Mouse (Mus musculus): ENCODE measurements around the gene Atmin. TPM values are rescaled to one million over a fixed set of nuclear protein-coding genes. Genes with fewer than 3 reads are reported as not detected.

The Atmin gene
- 10 to 100 TPM; 14.3 to 15.4 TPM for total RNA-seq (2021)
- long read RNA-seq, experiment 1, full-length matches to known transcripts, result 5 of 12 reads
- long read RNA-seq, experiment 1, partial matches to known transcripts, result 0 of 12 reads
- long read RNA-seq, experiment 1, other reads (novel, unspliced or antisense), result 7 of 12 reads
- long read RNA-seq, experiment 2, full-length matches to known transcripts, result 14 of 21 reads
- long read RNA-seq, experiment 2, partial matches to known transcripts, result 7 of 21 reads
- long read RNA-seq, experiment 2, other reads (novel, unspliced or antisense), result 0 of 21 reads

DNA sequence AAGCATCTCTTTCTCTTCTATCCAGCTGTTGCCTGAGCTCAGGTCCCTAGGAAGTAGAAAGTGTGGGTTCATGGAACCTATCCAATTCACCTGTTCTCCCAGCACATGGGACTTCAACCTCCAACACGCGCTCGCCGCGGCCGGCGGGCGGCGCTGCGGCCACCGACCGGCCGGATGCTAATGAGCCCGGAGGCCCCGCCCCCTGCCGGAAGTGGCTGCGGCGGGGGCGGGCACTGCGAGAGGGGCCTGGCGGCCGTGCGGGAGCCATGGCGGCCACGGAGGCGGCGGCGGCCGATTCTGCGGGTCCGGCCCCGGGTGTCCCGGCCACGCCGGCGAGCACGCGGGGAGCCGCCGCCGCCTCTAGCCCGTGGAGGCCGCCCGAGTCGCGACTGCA lies at the start of gene Atmin:
Atmin (plus strand) TSS at position 233 of the 394 bp plus-strand sequence.
- peak; percentile 84 for DNase-seq

- DNase-seq, result no peak
These were observed 49.3 kb upstream of the Atmin start for GRCm38 (mm10) chr8:116893938-116894337.

- DNase-seq, result no peak
These were observed 47.7 kb upstream of the Atmin start for GRCm38 (mm10) chr8:116895521-116895920.

- DNase-seq, result no peak
These were observed 38.5 kb upstream of the Atmin start for GRCm38 (mm10) chr8:116904736-116905135.

GRCm38 (mm10) chr8:116905252-116905651 lies 37.9 kb upstream of the Atmin start:
- DNase-seq, result no peak

- no peak for DNase-seq
These were observed 37.4 kb upstream of the Atmin start for GRCm38 (mm10) chr8:116905836-116906235.

GRCm38 (mm10) chr8:116921005-116921336 lies 22.2 kb upstream of the Atmin start:
- no peak for DNase-seq

GRCm38 (mm10) chr8:116921337-116922059 lies 21.7 kb upstream of the Atmin start, which contains the start of the genes Cmc2 and Cenpn:
TSS of gene Cmc2 (minus strand) at chr8:116921455.
TSS of gene Cenpn (plus strand) at chr8:116921730.
- DNase-seq, result peak; percentile 90

DNA sequence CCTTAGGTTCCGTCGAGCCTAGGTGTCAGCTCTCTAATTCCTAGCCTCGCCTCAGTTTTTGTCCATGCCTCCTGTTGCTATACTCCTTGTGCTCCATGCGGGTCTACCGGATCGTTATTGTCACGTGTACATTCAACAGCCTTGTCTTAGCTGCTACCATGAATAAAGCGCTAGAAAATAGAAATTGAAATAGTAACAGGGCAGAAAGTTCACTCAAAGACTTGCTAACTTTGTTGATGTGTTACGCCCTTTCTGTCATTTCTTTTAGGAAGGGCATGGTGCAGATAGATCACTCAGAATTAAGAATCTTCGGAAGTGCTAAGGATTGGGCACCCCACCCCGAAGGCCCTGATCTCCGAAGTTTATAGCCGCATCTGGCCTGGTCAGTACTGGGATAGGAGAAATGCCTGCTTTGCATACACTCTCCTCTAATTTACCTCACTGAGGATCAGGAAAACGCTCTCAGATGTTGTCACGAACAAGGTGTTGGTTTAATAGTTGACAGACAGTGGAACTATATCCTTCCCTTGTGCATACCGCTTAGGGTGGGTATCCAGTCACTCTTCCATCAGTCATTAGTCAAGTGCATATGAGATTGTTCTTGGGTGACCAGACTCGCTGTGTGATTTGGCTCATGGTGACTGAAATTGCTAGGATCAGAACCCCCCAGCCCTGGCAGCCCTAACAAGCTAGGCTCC lies 21.0 kb upstream of the Atmin start:
- no peak for DNase-seq

DNA sequence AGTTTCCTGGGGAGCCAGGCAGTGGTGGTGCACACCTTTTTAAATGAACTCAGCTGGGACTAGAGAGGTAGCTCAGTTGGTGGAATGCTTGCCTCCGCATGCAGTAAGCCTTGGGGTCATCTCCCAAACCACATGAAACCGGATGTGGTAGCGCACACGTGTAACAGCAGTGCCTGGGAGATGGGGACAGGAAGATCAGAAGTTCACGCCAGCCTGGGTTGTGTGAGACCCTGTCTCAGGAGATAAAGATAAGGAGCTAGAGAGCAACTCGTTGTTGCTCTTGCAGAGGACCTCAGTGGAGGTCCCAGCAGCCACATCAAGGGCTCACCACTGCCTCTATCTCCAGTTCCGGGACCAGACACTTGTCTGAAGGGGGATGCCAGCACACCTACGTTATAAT lies 19.7 kb upstream of the Atmin start:
- no peak for DNase-seq

GRCm38 (mm10) chr8:116927880-116928279 lies 15.3 kb upstream of the Atmin start:
- no peak for DNase-seq

GRCm38 (mm10) chr8:116928588-116928987 lies 14.6 kb upstream of the Atmin start:
- no peak for DNase-seq

DNA sequence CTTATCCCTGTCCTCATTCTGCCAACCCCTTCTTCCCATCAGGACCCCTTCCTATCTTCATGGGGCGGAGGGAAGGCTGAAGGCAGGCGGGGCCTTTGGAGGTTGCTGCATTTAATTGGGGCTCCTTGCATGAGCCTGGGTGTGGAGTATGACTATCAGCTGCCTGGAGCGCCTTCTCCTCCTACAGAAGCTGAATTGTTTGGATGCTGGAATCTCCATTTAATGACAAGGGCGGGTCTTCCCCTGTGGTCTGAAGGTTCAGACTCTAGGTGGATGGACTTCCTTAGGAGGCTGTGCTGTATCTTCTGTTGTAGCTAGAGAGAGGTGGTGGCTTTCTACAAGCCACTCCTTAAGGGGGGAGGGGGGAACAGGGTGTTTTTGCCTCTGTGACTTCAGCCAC lies 8.2 kb upstream of the Atmin start:
- no peak for DNase-seq

DNA sequence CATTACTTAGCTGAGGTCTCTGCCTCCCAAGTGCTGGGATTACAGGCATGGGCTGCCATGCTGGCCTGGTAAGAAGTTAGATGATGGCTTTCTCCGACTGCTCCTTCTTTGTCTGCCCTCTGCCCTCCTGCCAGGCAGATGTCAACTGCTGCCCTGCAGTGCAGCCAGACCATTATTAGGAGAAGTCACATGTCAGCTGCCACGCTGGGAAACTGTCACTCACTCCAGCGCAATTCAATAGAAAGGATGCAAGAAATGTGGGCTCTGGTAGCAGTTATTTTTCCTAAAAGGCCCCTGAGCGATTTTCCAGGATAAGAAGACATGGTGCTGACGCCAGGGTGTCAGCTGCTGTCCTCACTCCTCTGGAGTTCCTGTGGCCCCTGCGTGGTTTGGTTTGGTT lies 7.7 kb upstream of the Atmin start:
- DNase-seq, result no peak

DNA sequence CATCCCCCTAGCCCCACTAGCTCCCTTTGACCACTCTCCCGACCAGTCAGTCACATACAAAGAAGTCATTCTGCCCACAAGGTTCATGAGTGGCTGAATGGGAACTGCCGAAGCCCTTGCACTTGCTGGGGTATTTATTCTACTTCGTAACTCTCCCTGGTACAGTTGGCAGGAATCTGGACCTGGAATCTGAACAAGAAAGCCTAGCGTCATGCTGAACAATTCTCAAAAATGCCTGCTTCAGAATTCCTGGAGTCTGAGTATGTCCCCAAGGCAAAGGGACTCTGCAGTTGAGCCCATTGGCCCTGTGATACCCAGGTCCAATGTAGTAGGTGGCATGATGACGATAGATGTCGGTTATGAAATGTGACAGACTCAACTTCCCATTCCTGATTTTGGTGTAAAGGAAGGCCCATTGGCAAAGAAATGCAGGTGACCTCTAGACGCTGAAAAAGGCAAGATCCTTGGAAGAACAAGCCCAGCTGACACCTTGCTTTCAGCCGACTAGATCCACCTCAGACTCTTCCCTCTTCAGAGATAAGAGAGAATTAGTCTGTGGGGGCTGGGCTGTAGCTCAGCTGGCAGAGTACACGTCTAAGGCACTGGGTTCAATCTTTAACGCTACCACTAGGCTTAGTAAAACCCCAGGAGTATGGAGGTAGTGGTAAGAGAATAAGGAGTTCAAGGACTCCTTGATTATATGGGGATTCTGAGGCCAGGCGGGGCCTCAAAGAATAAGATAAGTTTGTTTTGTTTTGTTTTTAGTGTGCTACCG lies 722 bp upstream of the Atmin start:
- no peak for DNase-seq

- DNase-seq, result peak; percentile 23
These were observed 577 bp downstream of the Atmin start for GRCm38 (mm10) chr8:116943555-116944384.

GRCm38 (mm10) chr8:116944385-116944696 lies 1.1 kb downstream of the Atmin start:
- DNase-seq, result no peak

DNA sequence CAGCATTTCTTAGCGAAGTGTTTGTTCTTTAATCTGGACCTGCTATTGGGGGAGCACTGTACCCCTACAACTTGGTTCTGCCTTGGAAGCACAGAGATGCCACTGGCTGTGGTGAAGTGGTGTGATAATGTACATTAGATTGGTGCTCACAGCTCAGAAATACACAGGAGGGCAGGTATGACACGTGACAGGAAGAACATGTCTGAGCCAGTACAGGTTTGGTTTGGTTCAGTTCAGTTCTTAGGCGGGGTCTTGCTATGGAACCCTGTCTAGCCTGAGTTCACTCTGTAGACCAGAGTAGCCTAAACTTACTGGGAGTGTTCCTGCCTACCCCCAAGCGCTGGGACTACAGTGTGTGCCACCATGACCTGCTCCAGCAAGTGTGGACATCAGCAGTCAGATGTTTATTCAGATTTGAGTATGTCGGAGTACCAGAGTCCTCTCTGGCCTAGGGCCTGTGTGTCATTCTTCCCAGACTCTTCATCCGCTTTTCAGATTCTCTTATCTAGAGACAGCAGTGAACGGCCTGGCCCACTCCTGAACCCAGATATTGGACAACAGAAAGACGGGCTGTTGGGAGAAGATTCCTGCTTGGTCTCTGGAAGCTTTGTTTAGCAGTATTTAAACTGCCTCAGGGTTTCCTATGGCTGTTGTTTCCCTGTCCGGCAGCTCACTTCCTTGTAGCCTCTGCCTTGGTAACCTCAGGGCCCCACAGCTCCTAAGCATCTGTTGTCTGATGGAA lies 2.1 kb downstream of the Atmin start:
- no peak for DNase-seq

DNA sequence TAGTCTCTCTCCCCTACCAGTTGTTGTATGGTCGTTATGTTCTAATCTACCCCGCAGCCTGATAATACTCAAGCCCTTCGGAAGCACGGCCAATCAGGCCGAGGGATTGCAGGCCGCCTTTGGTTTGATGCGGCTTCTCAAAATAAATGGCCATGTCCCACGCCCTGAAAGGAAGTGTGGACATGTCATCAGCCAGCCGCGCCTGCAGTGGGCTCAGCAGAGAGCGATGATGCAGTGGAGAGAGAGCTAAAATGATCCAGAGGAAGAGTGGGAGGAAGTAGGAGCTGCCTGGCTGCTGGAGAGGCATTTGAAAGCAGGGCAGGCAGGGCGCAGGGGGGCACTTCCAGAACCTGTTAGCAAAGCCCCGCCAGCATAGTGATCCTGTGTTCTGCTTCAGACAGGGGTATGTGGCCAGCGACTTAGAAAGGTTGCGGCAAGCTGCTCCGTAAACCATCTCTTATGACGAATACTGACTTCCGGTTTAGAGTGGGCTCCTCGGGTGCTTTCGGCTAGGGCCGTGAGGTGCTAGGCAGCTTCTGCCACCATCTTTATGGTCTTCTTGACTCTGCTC lies 3.2 kb downstream of the Atmin start:
- peak; percentile 21 for DNase-seq

DNA sequence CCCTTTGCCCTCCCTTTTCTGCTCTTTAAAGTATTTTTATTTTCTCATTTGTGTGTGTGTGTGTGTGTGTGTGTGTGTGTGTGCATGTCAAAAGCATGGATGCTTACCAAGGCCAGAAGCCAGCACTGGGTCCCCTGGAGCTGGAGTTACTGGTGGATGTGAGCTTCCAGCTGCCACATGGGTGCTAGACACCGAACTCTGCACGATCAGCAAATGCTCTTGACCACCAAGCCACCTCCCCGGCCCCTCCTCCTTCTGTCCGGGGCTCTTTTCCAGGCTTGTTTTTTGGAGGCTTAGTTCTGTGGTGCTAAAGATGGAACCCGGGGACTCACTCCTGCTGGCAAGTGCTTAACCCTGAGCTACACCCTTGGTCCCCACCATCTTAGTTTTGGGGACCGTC lies 3.7 kb downstream of the Atmin start:
- peak; percentile 21 for DNase-seq

DNA sequence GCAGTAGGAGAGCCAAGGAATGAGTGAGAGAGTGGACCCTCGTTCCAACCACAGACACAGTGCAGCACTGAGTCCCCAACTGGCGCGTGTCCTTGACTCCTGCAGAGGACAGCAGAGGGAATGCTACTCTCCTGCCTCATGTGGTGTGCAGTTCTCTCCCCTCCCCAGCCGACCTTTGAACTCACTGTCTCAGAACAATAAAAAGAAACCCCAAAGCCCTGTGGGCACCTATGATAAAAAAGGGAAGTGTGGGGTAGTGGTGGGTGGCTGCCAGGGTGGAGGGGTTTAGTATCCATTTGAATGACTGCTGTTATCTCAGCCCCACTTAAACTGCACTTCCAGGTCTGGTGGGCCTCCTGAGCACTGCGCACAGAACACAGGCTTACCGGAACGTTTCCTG lies 4.4 kb downstream of the Atmin start:
- no peak for DNase-seq
